Mouse (Mus musculus) thymus, postnatal 4 days (tissue): ENCODE results near the gene Rer1.
A peak's percentile ranks its signal among the peaks of the same experiment; 100 is the strongest.

Source experiments
- DNase-seq: peaks from one replicate; pipeline ENCODE4 v3.0.0; 2021

Rer1 gene

DNA sequence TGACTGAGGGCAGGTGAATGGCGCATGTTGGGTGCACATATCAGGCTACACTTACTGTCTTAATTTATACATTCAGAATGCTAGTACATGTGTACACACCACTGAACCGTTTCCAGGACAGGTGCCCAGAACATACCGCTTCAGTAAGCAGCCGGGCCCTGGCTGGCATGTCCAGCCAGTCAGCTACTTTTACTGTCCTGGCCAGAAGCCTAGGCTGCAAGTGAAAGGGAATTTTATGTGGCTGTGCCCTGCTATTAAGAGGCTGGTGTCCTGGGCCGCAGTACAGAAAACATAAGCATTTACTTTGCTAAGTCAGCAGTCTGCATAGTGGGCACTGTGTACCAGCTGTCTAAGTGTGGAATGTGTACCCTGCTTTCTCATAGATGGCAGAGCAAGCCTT is 15.3 kb downstream of the Rer1 start:
- DNase-seq = no peak

DNA sequence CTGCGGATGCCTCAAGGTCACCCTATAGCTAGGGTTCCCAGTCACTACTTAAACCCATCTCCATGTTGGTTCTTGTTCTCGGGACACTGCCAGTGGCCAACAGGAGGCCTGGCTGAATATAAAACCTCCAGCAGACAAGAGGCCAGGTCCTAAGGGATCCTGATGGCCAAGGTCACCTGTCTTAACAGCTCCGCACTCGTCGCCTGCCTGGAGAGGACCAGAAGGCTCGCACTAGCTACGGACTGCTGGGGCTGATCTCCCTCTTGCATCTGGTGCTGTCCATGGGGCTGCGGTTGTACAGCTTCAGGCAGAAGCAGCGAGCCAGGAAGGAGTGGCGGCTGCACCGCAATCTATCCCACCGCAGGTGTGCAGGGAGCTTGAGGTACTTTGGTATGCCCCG is 16.0 kb downstream of the Rer1 start:
- DNase-seq = no peak

DNA sequence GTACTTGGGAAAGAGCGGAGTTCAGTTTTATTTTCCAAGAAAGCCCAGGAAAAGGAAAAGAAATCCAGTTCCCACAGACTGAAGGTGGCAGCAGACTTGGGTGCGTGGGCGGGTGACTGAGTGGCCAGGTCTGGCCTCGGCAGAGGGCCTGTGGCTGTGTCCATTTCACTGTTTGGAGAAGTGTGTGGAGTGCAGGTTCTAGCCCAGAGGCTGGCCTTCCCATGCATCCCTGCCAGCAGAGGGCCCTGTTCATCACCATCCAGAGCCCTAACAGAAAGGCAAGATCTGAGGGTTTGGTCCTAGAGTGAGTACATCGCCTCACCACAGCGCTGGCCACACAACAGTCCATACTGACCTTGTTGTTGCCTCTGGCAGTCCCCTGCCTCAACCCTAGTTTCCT is 17.0 kb downstream of the Rer1 start:
- peak; percentile 46 for DNase-seq

DNA sequence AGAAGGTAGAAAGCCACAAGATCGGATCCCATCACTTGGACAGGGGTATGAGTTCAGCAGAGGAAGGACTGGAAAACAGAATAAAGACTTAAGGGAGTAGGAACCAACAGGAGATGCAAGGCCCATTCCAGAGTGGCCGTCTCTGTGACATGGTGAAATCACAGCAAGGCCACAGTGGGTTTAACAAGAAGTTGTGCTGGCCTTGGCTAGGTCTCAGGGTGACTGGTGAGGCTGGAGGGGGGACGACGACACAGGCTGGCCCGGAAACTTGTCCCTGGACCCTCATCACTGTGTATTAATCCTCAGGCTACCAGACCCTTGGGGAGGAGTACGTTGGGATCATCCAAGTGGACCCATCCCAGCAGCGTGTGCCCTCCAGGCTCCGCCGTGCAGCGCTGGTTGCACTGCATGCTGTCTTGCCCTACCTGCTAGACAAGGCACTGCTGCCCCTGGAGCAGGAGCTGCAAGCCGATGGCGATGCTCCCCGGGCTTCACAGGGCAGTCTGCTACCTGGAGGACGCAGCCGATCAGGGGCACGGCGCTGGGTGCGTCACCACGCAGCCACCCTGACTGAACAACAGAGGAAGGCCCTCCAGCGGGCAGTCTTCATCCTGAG is 17.7 kb downstream of the Rer1 start:
- DNase-seq = no peak

DNA sequence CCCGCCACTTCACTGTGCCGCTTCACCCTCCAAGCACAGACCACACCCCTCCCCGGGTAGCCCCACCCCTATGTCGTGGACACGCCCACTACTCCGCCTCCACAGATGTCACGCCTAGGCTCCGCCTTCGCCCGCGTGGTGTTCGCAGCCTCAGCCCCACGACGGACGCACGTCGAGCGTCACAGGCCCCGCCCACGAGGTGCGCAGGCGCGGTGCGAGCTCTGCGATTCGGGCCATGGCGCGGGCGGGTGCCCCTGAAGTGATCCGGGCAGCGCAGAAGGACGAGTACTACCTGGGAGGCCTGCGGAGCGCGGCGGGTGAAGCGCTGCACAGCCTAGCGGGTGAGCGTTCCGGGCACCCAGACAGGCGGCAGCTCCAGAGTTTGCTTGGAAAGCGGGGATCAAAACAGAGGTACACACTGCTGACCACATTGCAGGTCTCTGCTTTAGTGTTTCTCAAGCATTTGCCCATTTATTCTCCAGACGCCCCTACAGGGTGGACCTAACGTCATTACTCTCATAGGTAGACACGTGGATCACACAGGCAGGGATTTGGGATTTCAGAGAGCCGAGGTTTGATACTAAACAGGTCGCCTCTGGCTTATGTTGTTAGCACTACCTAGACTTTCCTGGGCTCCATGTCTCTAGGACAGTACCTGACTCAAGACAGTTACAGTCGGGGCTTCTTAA is 19.2 kb downstream of the Rer1 start, which contains the start of gene Pex10:
Gene Pex10, plus strand, starts transcription at position 183 of the 689 bp plus-strand sequence.
- peak; percentile 99 for DNase-seq

DNA sequence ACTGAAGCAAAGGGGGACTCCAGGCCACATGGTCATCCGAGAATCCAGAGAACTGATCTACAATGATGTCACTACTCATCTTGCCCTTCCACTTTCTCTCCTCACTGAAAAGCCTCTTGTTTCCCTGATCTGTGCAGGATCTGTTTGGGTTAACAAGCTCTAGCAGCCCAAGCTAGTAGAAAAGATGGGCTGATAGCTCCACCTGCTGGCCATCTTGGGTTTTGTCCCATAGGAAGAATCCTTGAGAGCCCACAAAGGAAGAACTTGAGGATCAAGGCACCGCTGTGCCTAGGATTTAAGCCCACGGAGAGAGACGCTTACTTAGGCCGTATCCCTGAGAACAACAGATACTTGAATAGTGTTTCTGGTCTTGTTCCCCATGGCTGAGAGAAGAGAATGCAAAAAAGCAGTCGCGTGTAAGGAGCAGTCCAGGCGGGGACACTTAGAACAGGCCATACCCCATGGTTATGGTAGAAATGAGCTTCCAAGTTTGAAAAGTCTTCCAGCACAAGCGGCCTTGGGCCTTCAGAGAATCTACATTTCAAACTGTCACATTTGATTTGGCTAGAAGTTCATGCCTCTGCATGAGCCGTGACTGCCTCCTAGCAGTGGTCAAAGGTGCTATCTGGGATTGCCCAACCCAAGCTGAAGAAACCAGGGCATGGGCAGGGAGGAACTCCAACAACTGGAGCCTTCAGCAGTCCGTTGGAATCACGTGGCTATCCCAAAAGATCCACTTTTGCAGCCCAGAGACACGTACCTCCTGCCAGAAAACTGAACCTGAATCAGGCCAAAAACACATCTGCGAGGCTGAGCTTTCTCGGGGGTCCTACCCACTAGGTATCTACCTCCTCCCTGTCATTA is 20.0 kb downstream of the Rer1 start:
- DNase-seq = peak; percentile 87

DNA sequence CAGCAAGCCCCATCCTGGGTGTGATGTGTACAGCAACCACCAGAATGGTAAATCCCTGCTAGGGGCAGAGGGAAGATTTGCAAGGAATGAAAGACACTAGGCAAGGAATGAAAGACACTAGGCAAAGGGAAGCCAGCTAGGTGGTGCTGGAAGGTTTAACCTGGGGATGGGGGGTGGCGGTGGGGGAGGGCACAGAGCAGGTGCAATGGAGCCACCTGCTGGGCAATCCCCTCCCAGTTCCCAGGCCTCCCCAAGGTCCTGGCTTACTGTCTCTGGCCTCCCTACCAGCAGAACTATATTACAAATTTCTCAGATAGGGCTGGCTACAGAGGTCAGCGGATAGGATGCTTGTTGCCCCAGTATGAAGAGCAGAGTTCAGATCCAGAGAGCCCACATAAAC is 21.7 kb downstream of the Rer1 start:
- DNase-seq = peak; percentile 42

DNA sequence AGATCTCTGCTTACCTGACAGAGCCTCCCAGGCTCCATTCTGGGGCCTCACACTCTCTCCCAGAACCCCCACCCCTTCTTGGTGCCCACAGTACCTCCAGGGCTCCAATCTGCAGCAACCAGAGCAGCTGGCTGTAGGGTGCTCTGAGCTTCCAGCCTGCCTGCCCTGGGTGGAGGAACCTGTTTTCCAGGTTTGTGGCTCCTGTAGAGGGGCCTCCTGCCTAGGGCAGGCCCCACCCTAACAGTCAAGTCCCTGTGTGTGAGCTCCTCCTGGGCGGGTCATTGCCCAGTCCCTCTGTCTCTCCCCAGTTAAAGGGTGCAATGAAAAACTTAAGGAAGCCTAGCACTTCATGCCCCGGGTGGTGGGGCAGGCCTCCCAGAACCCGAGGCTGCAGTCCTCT is 22.3 kb downstream of the Rer1 start:
- DNase-seq = no peak

DNA sequence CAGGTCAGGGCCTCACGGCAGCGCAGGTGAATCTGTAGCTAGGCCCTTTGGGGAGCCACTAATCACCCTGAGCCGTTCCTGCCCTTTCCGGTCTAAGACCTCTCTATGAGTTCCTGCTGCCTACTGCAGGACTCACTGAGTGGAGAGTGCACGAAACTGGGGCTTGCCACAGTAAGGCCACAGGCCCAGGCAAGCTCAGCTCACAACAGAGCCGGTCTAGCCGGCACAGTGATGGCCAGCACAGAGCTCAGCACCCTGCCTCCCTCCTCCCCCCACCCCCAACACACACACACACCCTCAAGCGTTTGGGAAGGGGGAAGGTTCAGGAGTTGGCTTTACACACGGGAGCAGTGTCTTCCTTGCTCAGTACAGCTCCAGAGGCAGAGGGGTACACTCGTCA is 27.9 kb downstream of the Rer1 start:
- no peak for DNase-seq

DNA sequence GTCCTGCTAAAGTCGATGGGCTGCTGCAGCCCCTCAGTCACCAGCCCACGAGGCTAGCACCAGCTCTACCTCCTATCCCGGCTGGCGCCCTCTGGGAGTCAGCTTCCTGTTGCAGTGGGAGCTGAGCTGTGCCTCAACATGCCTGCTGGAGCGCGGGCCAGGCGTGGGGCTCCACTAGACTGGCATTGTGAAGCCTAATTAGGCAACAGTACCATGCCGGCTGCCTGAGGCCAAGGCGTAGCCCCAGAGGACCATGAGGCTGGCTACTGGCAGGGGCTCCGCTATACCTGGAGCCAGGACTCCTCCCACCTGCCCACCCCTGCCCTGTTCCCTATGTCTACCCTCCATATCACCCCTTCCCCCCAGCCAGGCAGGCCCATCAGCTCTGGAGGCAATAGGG is 29.5 kb downstream of the Rer1 start, which contains the start of gene Plch2:
Gene Plch2, minus strand, starts transcription at position 61 of the 400 bp plus-strand sequence.
- DNase-seq = no peak

DNA sequence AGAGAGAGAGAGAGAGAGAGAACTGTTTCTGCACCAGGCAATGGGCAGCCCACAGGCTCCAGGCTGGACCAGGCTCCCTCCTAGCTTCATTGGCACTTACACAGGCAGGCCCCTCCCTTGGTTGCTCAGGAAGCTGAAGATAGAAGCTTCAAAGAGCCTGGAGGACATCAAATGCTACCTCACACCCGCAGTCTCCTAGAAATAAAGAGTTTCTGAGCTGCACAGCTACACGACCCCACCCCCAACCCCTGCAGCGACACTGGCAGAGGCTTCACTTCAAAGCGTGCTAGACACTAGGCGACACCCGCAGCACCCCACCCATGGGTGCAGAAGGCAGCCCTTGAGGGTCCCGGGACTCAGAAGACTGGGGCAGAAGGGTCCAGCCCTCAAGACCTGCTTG is 36.1 kb downstream of the Rer1 start:
- peak; percentile 76 for DNase-seq

DNA sequence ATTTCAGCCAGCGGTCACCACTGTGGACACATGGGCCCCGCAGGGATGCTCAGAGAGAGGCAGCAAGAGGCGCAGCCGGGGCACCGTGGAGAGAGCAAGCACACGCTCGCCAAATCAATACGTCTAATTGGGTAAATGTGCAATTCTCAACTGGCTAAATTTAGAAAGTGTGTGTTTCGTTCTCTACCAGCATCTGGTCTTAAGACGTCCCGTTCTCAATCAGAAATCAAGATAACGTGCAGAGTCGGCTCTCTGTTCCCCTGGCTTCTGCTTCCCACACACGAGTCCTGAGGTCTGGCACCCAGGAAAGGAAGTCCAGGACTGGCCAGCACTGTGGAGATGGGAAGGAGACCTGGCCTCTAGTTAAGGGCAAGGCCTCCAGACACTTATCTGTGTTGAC is 39.5 kb downstream of the Rer1 start:
- DNase-seq = no peak

DNA sequence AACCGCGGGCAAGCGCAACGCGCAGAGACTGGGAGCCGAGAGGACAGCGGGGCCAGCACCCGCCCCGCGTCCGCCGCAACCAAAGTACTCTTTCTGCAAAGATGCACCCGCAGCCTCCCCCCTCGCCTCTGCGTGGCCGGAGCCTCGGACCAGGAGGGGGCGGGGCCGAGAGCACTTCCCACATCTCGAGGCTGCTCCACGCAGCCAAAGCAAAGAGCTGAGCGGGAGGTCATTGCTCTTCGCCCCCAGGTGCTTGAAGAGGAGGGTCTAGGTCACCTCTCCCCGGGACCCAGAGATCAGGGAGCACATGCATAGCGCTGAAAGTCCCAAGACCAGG is 42.9 kb downstream of the Rer1 start:
- DNase-seq = no peak

DNA sequence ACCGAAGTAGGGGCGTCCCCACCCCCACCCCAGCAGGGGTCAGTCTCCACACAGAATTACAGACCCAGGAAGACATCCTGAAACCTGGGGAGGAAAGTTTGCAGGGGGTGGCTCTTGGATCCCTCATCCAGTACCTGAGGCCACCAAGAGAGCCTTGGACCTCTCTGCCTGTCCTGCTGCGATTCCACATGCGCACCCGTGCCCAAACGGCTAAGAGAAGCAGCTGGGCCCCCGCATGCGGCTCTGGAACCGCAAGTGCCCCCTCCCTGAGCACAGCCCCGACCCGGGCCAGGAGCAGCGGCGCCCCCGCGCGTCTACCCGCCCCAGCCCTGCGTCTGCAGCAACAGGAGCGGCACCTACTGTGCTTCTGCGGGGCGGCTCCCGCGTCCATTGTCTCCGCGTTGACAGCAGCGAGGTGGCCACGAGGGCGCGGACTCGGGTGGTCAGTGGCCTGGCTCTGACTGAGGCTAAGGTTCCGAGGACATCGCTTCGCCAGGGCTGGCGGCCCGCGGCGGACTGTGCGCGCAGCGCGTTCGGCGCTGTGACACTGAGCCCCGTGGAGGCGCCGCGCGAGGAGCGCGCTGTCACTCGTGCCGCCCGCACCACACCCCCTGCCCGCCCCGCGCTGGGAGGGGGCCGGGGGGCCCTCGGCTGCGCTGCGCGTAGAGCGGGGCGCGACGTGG is 43.4 kb downstream of the Rer1 start:
- peak; percentile 21 for DNase-seq

DNA sequence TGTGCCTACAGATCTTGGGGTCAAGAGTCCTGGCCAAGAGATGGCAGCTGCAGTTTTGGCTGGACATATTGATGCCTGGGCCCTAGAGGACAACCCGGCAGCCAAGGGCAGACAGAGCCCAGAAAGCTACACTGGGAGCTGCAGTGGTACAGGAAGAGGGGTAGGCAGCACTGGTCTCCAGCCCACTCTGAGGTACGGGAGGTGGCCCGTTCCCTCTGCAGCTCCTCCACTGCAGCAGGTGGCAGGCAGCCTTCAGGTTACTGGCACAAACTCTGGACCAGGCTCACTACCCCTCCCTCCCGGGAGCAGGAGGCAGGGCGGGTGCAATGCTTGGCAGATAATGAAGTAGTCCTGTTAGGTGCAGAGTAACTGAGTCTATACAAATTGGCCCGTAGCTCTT is 45.5 kb downstream of the Rer1 start:
- no peak for DNase-seq

DNA sequence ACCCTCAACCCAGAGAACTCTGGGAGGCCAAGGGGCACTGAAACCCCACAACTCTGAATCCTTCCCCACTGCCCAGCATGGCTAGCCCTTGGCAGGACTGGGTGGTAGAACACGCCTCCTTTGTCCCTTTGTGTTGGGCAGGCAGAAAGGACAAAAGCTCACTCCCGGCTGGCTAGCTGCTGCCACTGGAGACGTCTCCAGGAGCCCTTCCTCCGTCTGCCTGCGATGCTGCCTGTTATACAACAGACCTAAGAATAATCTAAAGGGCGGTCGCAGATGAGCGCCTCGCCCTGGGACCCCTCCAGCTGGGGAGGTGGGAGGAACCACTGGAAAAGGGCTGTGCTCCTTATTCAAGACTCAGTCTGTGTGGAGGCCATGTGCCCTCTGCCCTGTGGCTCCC is 46.0 kb downstream of the Rer1 start:
- DNase-seq = no peak

DNA sequence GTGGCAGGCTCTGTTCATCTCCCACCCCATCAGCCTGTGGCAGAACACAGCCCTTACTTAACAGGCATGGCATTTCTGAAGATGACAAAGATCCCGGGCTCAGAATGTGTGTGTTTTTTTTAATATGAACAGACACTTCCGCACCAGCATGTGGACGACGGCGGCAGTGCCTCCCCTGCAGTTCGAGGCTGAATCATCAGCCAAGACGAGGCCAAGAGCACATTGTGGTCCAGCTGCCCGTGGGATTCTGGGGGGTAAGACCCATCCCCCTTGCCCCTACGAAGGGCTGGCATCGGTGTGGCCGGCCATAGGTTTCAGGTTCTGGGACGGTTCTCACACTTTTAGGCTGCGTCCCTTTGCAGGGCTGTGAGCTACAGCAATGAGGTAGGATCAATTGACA is 51.4 kb downstream of the Rer1 start:
- no peak for DNase-seq

DNA sequence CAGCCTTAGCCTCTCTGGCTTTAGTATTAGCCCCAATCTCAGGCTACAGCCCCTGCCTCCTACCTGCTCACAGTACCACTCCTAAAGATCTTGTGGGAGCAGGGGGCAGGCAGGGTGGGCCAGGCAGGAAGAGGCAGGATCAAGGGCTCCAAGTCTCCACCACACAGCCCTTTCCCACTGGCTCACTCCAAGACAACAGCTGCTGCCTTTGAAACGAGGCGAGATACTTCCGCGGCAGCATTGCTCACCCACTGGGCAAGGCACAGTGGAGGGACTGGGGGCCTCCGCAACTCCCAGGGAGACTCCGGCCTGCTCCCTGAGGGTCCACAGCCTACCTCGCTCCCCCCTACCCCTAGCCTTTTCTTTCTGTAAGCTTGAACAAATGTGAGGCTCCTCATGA is 52.0 kb downstream of the Rer1 start:
- no peak for DNase-seq

DNA sequence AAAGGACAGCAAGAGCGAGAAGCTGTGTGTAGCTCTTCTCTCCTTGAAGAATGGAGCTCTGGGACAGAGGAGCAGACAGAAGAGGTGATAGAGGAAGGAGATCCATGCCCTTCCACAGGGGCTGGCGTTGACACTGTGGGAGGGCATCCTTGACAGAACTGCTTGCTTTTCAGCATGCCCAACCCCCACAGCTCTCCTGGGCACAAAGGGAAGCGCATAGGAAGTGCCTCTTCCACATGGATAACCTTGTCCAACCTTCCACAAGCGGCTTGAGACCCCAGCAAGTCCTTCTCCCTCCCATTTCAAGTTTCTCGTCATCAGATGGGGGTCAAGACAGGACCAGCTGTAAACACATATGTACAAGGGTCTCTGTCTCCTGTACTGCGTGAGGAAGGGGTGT is 53.1 kb downstream of the Rer1 start:
- no peak for DNase-seq

DNA sequence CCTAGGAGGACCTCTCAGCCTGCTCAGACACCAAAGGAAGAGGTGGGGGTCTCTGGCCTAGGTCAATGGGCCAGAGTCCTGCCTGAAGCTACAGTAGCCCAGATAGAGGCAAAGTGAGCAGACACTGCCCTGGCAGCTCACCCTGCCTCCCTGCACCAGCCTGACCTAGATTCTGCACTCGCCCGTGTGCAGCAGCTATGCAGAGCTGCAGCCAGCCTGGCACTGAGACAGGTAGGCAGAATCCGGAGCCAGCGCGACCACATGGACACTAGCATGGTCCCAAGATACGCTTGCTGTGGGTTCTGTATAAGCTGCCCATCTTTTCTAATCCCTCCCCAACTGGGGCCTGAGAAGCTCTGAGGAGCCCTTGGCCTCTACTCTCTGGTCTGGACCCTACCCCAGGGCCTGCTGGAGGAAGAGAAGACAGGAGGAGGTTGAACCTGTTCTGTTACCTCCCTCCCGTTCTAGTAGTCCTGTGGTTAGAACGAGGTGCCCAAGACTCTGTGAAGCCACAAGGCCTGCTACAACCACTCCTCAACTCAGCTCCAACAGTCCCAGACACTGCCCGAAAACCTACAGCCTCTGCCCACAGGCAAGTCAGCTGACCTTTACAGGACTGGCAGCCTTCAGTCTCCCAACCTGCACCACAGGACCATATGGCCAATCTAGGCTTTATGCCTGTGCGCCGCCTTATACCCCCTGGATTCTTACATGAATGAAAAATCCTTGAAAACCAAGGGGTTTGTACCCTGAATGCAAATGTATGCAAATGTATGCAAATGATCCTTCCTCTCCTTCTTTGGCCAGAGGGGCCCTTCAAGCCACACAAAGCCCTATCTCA is 61.8 kb downstream of the Rer1 start:
- no peak for DNase-seq
